ENCODE assay signal across 9 mouse cellular contexts in genomic region chr7:27302172-27302571, GRCm38 (mm10). TPM values are rescaled to one million over a fixed set of nuclear protein-coding genes. Genes with fewer than 3 reads are reported as not detected.
A peak's percentile ranks its signal among the peaks of the same experiment; 100 is the strongest.
DNase-seq lines count a peak whose midpoint lies in the region; ATAC-seq and TF ChIP-seq lines count a peak whose summit lies in the region.
"Had no signal": no experiment of that assay in that cellular context is flagged by ENCODE, and none has a peak within 500 bp of the region (broad histone marks: within the 10 kb centered on the region; RNA-seq: fewer than 3 reads in every experiment).

No protein-coding gene starts in this region.

- ATAC-seq in cerebellum, adult (ENCODE audit: insufficient number of reproducible peaks, low FRiP score, low TSS enrichment), result no peak
- peak; percentile 66 for ATAC-seq in megakaryocyte, adult 5-6 weeks (ENCODE audit: poor library complexity, severe bottlenecking)

- peak; percentile 64 for DNase-seq in cerebellum, adult 11 months
- peak; percentile 87 for DNase-seq in adrenal gland, postnatal 14 days
- peak; percentile 76 for DNase-seq in embryonic facial prominence, embryonic 10.5 days (ENCODE audit: low spot score)
- DNase-seq in heart, postnatal 36 days, result peak; percentile 80 to 85
- DNase-seq in layer of hippocampus, adult 9-11 months, result peak; percentile 46

- no peak overlapping the region for H3K4me3 ChIP-seq in embryonic facial prominence, embryonic 10.5 days
- H3K4me3 ChIP-seq in small intestine, adult 2 months (ENCODE audit: low read depth, low read length), result no peak overlapping the region
- H3K4me3 ChIP-seq: limb, embryonic 15.5 days had no signal

- TF ChIP-seq CTCF in small intestine, adult 2 months (IDR thresholded peaks at IDR 0.05; ENCODE audit: extremely low read depth, insufficient read length, insufficient replicate concordance, low read depth, low read length), result peak; percentile 96; the same call in 1 of the 2 replicates

- intact Hi-C loops in heart, postnatal 36 days (cut with DNase I), result loop anchor here (1.0 to 2.0 kb wide), 2 partner anchors 27 to 83 kb away; no protein-coding TSS in a partner anchor

- no peak for TF ChIP-seq POLR2A in small intestine, adult 2 months (IDR thresholded peaks at IDR 0.05; ENCODE audit: low read depth, low read length)

- no peak overlapping the region for H3K27ac ChIP-seq in embryonic facial prominence, embryonic 10.5 days (replicated peaks)
- no peak overlapping the region for H3K27ac ChIP-seq in small intestine, adult 2 months (ENCODE audit: insufficient read depth, low read depth, low read length)
- H3K27ac ChIP-seq: limb, embryonic 15.5 days had no signal

- H3K4me1 ChIP-seq in embryonic facial prominence, embryonic 10.5 days, result peaks cover 5% of the 10 kb centered on the region; the same call in 1 of the 2 replicates
- H3K4me1 ChIP-seq in small intestine, adult 2 months (ENCODE audit: control insufficient read depth, insufficient read depth, insufficient read length, low read length), result no peaks in the 10 kb centered on the region

- no peaks in the 10 kb centered on the region for H3K9me3 ChIP-seq in embryonic facial prominence, embryonic 10.5 days
- H3K9me3 ChIP-seq: limb, embryonic 15.5 days had no signal

- H3K36me3 ChIP-seq in embryonic facial prominence, embryonic 10.5 days (replicated peaks), result no peaks in the 10 kb centered on the region
- no peaks in the 10 kb centered on the region for H3K36me3 ChIP-seq in small intestine, adult 2 months (ENCODE audit: control insufficient read depth, insufficient read depth, low read length)

- WGBS in embryonic facial prominence, embryonic 10.5 days, result 13% methylated on average over 11 of the region's 11 CpGs
- WGBS in small intestine, adult 2 months, result 4% methylated on average over 11 of the region's 11 CpGs

- peaks cover 25% of the 10 kb centered on the region for H3K27me3 ChIP-seq in embryonic facial prominence, embryonic 10.5 days (replicated peaks; ENCODE audit: low read depth, poor library complexity, severe bottlenecking)
- no peaks in the 10 kb centered on the region for H3K27me3 ChIP-seq in small intestine, adult 2 months (ENCODE audit: control insufficient read depth, insufficient read depth, low read length)
- H3K27me3 ChIP-seq: limb, embryonic 15.5 days had no signal

RNA-seq across cellular contexts. Expression of gene Ltbp4, which starts 35.3 kb away (rescaled TPM):
- total RNA-seq in adrenal gland, postnatal 14 days (2021), result 122 and 126 TPM in 2 replicates
- 7.1 and 8.8 TPM in 2 replicates for polyA plus RNA-seq in embryonic facial prominence, embryonic 10.5 days (2016; fragmentation: Nextera tagmentation; extraction: Ambion mirVana)
- 100 to 1,000 TPM; 207 to 236 TPM for total RNA-seq in heart, postnatal 36 days (2021)
- total RNA-seq in megakaryocyte, adult 5-6 weeks (2015), result not detected in 2 replicates
- not detected in 2 replicates for total RNA-seq in megakaryocyte, adult 5-6 weeks (2017)
- 136 and 163 TPM in 2 replicates for polyA plus RNA-seq in small intestine, adult 2 months (2012; rRNA removed)

RNA-seq across cellular contexts. Expression of gene Numbl, which starts 43.9 kb away (rescaled TPM):
- 8.7 and 11.9 TPM in 2 replicates for total RNA-seq in adrenal gland, postnatal 14 days (2021)
- 14.8 and 15.0 TPM in 2 replicates for polyA plus RNA-seq in embryonic facial prominence, embryonic 10.5 days (2016; fragmentation: Nextera tagmentation; extraction: Ambion mirVana)
- 1 to 10 TPM; 5.7 to 6.1 TPM for total RNA-seq in heart, postnatal 36 days (2021)
- 2.8 and 4.3 TPM in 2 replicates for total RNA-seq in megakaryocyte, adult 5-6 weeks (2015)
- total RNA-seq in megakaryocyte, adult 5-6 weeks (2017), result 2.5 and 2.6 TPM in 2 replicates
- polyA plus RNA-seq in small intestine, adult 2 months (2012; rRNA removed), result 8.3 and 9.0 TPM in 2 replicates

RNA-seq across cellular contexts. Expression of gene Shkbp1, which starts 53.6 kb away (rescaled TPM):
- total RNA-seq in adrenal gland, postnatal 14 days (2021), result 16.1 and 26.1 TPM in 2 replicates
- polyA plus RNA-seq in embryonic facial prominence, embryonic 10.5 days (2016; fragmentation: Nextera tagmentation; extraction: Ambion mirVana), result 73.2 and 80.3 TPM in 2 replicates
- 1 to 10 TPM; 6.5 to 7.5 TPM for total RNA-seq in heart, postnatal 36 days (2021)
- total RNA-seq in megakaryocyte, adult 5-6 weeks (2015), result 42.6 and 43.6 TPM in 2 replicates
- total RNA-seq in megakaryocyte, adult 5-6 weeks (2017), result 30.9 and 34.0 TPM in 2 replicates
- polyA plus RNA-seq in small intestine, adult 2 months (2012; rRNA removed), result 62.1 and 115 TPM in 2 replicates

RNA-seq across cellular contexts. Expression of gene Gm20479, which starts 55.0 kb away (rescaled TPM):
- 1.8 TPM in 2 replicates for total RNA-seq in adrenal gland, postnatal 14 days (2021)
- not detected in 2 replicates for polyA plus RNA-seq in embryonic facial prominence, embryonic 10.5 days (2016; fragmentation: Nextera tagmentation; extraction: Ambion mirVana)
- total RNA-seq in heart, postnatal 36 days (2021), result not detected
- total RNA-seq in megakaryocyte, adult 5-6 weeks (2015), result not detected in 2 replicates
- not detected in 2 replicates for total RNA-seq in megakaryocyte, adult 5-6 weeks (2017)
- not detected in 2 replicates for polyA plus RNA-seq in small intestine, adult 2 months (2012; rRNA removed)

Comparison
In these comparisons a context has a peak if more than half of its experiments do, and no peak if none do; other contexts are left out.
1. RNA of gene Ltbp4, which starts 35.3 kb away (total RNA-seq): 207 to 236 TPM in heart, postnatal 36 days and 122 to 126 TPM in adrenal gland, postnatal 14 days; not detected in megakaryocyte, adult 5-6 weeks; every median in the first group is over 100 times any median in the second.
2. Peak in every context shown above with its lines, with median percentiles within 50 percentile points of each other: DNase-seq.